Mouse (Mus musculus): ENCODE data around the gene Mat2a. TPM values are rescaled to one million over a fixed set of nuclear protein-coding genes. Genes with fewer than 3 reads are reported as not detected.

Mat2a gene
- total and polyA plus RNA-seq, 3 experiments, result 319 to 3,179 (median 357) TPM

GRCm38 (mm10) chr6:72414076-72414756 is 25.1 kb downstream of the Mat2a start, which contains the start of gene Ggcx (continued):
- TF ChIP-seq UBTF (IDR thresholded peaks at IDR 0.05; ENCODE audit: borderline replicate concordance, insufficient read depth, low read depth, low read length) (no peak), MAX (IDR thresholded peaks at IDR 0.05; ENCODE audit: low read length) (peak; percentile 48), POLR2A (IDR thresholded peaks at IDR 0.05; ENCODE audit: control insufficient read depth in 1 of 2, insufficient read depth in 1 of 2, low read depth in 1 of 2, low read length in 2 of 2, poor library complexity in 1 of 2) (peak; percentile 75 to 85), TCF12 (IDR thresholded peaks at IDR 0.05; ENCODE audit: low read depth, low read length) (no peak), ETS1 (IDR thresholded peaks at IDR 0.05; ENCODE audit: low read depth, low read length) (peak; percentile 26; the same call in 1 of the 2 replicates), MAZ (IDR thresholded peaks at IDR 0.05; ENCODE audit: low read depth, low read length) (peak; percentile 87), KAT2A (conservative IDR thresholded peaks at IDR 0.05; ENCODE audit: low read depth, low read length) (peak; percentile 68; the same call in 1 of the 2 replicates), JUND (IDR thresholded peaks at IDR 0.05; ENCODE audit: low read depth, low read length) (no peak), HCFC1 (IDR thresholded peaks at IDR 0.05; ENCODE audit: low read depth, low read length) (peak; percentile 86), POLR2AphosphoS2 (IDR thresholded peaks at IDR 0.05; ENCODE audit: low read length) (peak; percentile 84), EP300 (IDR thresholded peaks at IDR 0.05; ENCODE audit: low read depth in 1 of 2, low read length in 2 of 2) (peak in 1 of 2 experiments; percentile 29; a peak in 1 of 4 replicates), CHD2 (IDR thresholded peaks at IDR 0.05; ENCODE audit: low read length) (no peak), TAL1 (IDR thresholded peaks at IDR 0.05; ENCODE audit: low read length) (no peak)

- no peaks in the 10 kb centered on the region for H3K27me3 ChIP-seq (ENCODE audit: control insufficient read depth in 1 of 2, insufficient read depth in 2 of 2, low read length in 2 of 2)
- H3K36me3 ChIP-seq (ENCODE audit: control insufficient read depth in 1 of 2, insufficient read depth in 2 of 2, low read length in 2 of 2), result peaks cover 0 to 9% of the 10 kb centered on the region in 2 experiments; a peak in 2 of 4 replicates
- peaks cover 2 to 5% of the 10 kb centered on the region in 2 experiments; a peak in 3 of 4 replicates for H3K4me1 ChIP-seq (ENCODE audit: control insufficient read depth in 1 of 2, insufficient read depth in 2 of 2, low read length in 2 of 2)
- H3K79me2 ChIP-seq (ENCODE audit: control insufficient read depth, insufficient read depth, low read length, poor library complexity), result peaks cover 8% of the 10 kb centered on the region
- no peak overlapping the region for H3K9ac ChIP-seq (ENCODE audit: control insufficient read depth, low read depth, low read length, poor library complexity, severe bottlenecking)
- no peak overlapping the region for H3K4me3 ChIP-seq (ENCODE audit: control insufficient read depth in 1 of 2, insufficient read depth in 1 of 2, low read depth in 2 of 2, low read length in 2 of 2)
- no peak for DNase-seq (ENCODE audit: low read depth, low spot score)
- TF ChIP-seq CHD2 (IDR thresholded peaks at IDR 0.05; ENCODE audit: low read length) (no peak), POLR2AphosphoS5 (IDR thresholded peaks at IDR 0.05; ENCODE audit: borderline replicate concordance, low read depth, low read length) (peak; percentile 48; the same call in 1 of the 2 replicates), ZMIZ1 (IDR thresholded peaks at IDR 0.05; ENCODE audit: low read depth, low read length) (no peak), MYB (IDR thresholded peaks at IDR 0.05; ENCODE audit: low read depth, low read length) (no peak), JUND (IDR thresholded peaks at IDR 0.05; ENCODE audit: low read depth, low read length) (no peak), USF2 (IDR thresholded peaks at IDR 0.05; ENCODE audit: borderline replicate concordance in 1 of 2, insufficient read depth in 1 of 2, low read depth in 1 of 2, low read length in 2 of 2) (no peak)
- H3K9me3 ChIP-seq (replicated peaks; ENCODE audit: insufficient read depth, low read length), result no peaks in the 10 kb centered on the region
- H3K27ac ChIP-seq (ENCODE audit: control insufficient read depth, low read depth, low read length), result no peak overlapping the region
These were observed 28.8 kb downstream of the Mat2a start for GRCm38 (mm10) chr6:72410518-72410917.

Data from MEL (cell line).